Mouse (Mus musculus): ENCODE data around the gene Nol4l.
"Not testable (repeated sequence)": the region's sequence is repeated elsewhere in the genome, so short reads cannot be mapped to it uniquely, and the experiment has no call there.

The Nol4l gene

GRCm38 (mm10) chr2:153417841-153418240 lies 111.9 kb downstream of the Nol4l start:
- DNase-seq (ENCODE audit: low spot score in 2 of 2), result no peak

- no peak for DNase-seq (ENCODE audit: low spot score in 2 of 2)
Measured at GRCm38 (mm10) chr2:153414607-153415006, 115.2 kb downstream of the Nol4l start.

DNA sequence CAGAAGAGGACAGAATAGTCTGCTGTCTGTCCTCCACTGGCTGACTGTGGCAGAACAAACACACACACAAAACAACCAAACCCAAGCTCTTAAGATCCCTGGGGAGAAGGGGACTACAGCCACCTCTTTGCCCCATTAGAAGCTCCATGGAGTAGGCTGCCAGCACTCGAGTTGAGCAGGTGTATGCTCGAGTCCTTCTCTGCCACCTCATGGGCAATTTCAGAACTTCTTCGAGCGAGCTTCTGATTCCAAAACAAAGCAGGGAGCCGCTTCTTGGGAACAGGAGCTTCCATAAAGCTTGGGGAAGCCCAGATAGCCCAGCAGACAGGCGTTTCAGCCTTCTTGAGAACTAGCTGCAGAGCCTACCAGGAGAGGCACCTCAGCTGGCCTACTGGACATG lies 117.2 kb downstream of the Nol4l start:
- no peak for DNase-seq (ENCODE audit: low spot score in 2 of 2)

GRCm38 (mm10) chr2:153411557-153411956 lies 118.2 kb downstream of the Nol4l start:
- no peak for DNase-seq (ENCODE audit: low spot score in 2 of 2)

GRCm38 (mm10) chr2:153408971-153409370 lies 120.8 kb downstream of the Nol4l start:
- no peak for DNase-seq (ENCODE audit: low spot score in 2 of 2)

GRCm38 (mm10) chr2:153406882-153407281 lies 122.9 kb downstream of the Nol4l start:
- DNase-seq (ENCODE audit: low spot score in 2 of 2), result no peak

DNA sequence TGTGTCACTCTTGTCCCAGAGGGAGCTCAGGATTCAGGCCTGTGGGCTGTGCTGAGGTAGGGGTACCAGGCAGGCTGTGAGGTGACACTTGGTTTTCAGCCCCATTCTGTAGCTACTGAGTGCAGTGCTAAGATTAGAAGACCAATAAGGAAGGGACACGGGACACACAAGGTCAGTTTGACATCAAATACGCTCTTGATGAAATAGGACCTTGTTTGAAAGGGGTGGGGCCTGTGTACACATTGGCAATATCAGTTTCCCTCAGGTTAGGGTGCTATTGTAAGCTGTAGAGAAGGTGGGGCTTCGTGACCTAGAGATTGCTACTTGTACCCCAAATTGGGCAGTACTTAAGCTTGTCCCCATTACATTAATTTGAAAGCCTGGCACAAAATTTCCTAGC lies 124.9 kb downstream of the Nol4l start:
- DNase-seq (ENCODE audit: low spot score in 2 of 2), result no peak

- no peak for DNase-seq (ENCODE audit: low spot score in 2 of 2)
Measured at GRCm38 (mm10) chr2:153404062-153404461, 125.7 kb downstream of the Nol4l start.

DNA sequence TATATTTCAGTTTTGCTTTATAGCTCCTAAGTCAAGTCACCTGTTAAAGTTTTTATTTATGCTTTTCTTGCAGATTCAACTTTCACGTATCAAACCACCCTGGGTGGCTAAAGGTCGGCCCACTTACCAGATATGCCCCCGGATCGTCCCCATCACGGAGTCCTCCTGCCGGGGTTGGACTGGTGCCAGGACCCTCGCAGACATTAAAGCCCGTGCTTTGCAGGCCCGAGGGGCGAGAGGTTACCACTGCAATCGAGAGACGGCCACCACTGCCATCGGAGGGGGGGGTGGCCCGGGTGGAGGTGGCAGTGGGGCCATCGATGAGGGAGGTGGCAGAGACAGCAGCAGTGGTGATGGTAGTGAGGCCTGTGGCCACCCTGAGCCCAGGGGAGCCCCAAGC lies 130.6 kb downstream of the Nol4l start:
- no peak for DNase-seq (ENCODE audit: low spot score in 2 of 2)

- no peak for DNase-seq (ENCODE audit: low spot score in 2 of 2)
Measured at GRCm38 (mm10) chr2:153397790-153398515, 131.8 kb downstream of the Nol4l start.

DNA sequence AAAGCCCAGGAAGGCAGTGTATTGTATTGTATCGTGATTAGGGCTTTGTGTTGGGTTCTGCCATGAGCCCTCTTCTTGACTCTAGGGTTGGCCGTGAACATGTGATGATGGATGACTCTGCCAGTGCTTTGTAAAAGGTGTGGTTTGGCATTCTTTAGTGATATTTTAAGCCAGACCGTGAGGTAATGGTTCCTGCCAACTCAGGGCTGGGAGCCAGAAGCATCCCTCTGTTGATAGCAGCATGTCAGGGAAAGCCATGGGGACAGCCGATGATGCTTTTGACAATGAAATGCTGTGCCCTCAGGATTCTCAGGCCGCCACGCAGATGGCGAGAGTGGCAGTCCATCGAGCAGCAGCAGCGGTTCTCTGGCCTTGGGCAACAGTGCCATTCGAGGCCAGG lies 136.7 kb downstream of the Nol4l start:
- DNase-seq (ENCODE audit: low spot score in 2 of 2), result no peak

DNA sequence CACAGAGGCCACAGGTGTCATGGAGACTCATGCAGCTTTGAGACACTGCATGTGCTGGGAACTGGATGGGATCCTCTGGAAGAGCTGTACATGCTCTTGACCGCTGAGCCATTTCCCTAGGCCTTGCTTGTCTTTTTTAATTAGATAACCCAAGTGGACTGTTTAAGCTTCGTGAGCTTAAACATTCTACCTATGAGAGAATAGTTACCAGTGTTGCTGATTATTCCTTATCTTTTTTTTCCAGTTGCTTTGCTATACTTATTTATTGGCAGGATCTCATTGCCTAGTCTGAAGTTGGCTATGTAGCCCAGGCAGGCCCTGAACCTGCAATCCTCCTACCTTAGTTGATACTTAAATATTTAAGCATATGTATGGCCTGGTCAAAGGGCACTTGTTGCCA lies 139.9 kb downstream of the Nol4l start:
- no peak for DNase-seq (ENCODE audit: low spot score in 2 of 2)

GRCm38 (mm10) chr2:153380479-153380878 lies 149.3 kb downstream of the Nol4l start:
- DNase-seq (ENCODE audit: low spot score in 2 of 2), result no peak

GRCm38 (mm10) chr2:153375380-153375779 lies 154.4 kb downstream of the Nol4l start:
- no peak for DNase-seq (ENCODE audit: low spot score in 2 of 2)

- no peak for DNase-seq (ENCODE audit: low spot score in 2 of 2)
Measured at GRCm38 (mm10) chr2:153370871-153371270, 158.9 kb downstream of the Nol4l start.

GRCm38 (mm10) chr2:153364531-153364930 lies 165.2 kb downstream of the Nol4l start:
- DNase-seq (ENCODE audit: low spot score in 2 of 2), result not testable (repeated sequence)

DNA sequence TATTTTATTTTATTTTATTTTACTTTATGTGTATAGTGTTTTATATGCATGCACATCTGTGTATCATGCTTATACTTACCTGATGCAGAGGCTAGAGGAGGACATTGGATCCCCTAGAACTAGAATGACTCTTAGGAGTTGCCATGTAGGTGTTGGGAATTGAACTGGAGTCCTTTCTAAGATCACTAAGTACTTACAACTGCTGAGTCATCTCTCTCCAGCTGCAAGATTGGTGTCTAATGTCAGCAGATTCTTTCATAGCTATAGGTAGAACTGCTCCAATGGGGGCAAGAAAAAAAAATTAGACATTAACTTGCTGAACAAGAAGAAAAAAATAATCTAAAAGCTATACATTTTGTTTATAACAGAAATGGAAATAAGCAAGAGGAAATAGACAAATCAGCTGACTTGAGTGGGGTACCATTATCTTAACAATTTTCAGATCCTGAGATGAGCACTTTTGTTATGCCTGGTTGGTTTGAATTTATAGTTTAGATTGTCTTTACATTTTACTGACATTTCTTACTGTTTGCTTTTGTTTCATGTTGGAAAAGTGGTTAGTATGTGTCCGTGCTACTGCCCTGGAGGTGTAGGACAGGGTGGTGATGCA lies 168.6 kb downstream of the Nol4l start:
- no peak for DNase-seq (ENCODE audit: low spot score in 2 of 2)
